ENCODE assay signal across 22 mouse cellular contexts in genomic region chr19:34370397-34370796, GRCm38 (mm10).
A peak's percentile ranks its signal among the peaks of the same experiment; 100 is the strongest.
DNase-seq lines count a peak whose midpoint lies in the region; ATAC-seq lines count a peak whose summit lies in the region.
"Had no signal": no experiment of that assay in that cellular context is flagged by ENCODE, and none has a peak within 500 bp of the region (broad histone marks: within the 10 kb centered on the region; RNA-seq: fewer than 3 reads in every experiment).

No protein-coding gene starts in this region.

- H3K4me2 ChIP-seq in neural tube, embryonic 15.5 days = no peak overlapping the region
- H3K4me2 ChIP-seq: embryonic facial prominence, embryonic 12.5 days; forebrain, embryonic 12.5 days; hindbrain, embryonic 15.5 days; midbrain, embryonic 13.5 days; neural tube, embryonic 13.5 days had no signal

- no peaks in the 10 kb centered on the region for H3K36me3 ChIP-seq in neural tube, embryonic 15.5 days
- H3K36me3 ChIP-seq: embryonic facial prominence, embryonic 12.5 days; forebrain, embryonic 12.5 days; hindbrain, embryonic 15.5 days; midbrain, embryonic 13.5 days; neural tube, embryonic 13.5 days had no signal

- H3K27ac ChIP-seq in neural tube, embryonic 15.5 days (replicated peaks) = no peak overlapping the region
- H3K27ac ChIP-seq: embryonic facial prominence, embryonic 12.5 days; forebrain, embryonic 12.5 days; hindbrain, embryonic 15.5 days; left cerebral cortex, adult 2 months; midbrain, embryonic 13.5 days; neural tube, embryonic 13.5 days had no signal

- no peak for ATAC-seq in neural tube, embryonic 15.5 days (ENCODE audit: low FRiP score)
- ATAC-seq: midbrain, embryonic 13.5 days had no signal

- DNase-seq in heart, adult 11 months = peak; percentile 95
- DNase-seq in heart, postnatal 10 days = no peak
- DNase-seq in neural tube, embryonic 10.5 days (ENCODE audit: extremely low spot score, low spot score) = peak; percentile 13
- peak; percentile 55 for DNase-seq in forelimb bud, embryonic 11.5 days (ENCODE audit: low read depth, low spot score)
- DNase-seq in B cell, adult 2 months = no peak
- DNase-seq in urinary bladder, postnatal 10 days (ENCODE audit: low spot score) = no peak
- DNase-seq: adrenal gland, postnatal 14 days; cerebellum, adult 2 months; cerebellum, postnatal 25 days; kidney, postnatal 4 days; lung, postnatal 10 days; right cerebral cortex, adult 18-20 months; right cerebral cortex, postnatal 4 days; thymus, postnatal 14 days had no signal

- H3K9me3 ChIP-seq in neural tube, embryonic 15.5 days (replicated peaks) = no peaks in the 10 kb centered on the region
- H3K9me3 ChIP-seq: embryonic facial prominence, embryonic 12.5 days; forebrain, embryonic 12.5 days; hindbrain, embryonic 15.5 days; midbrain, embryonic 13.5 days; neural tube, embryonic 13.5 days had no signal

- 34% methylated on average over 3 of the region's 3 CpGs for WGBS in neural tube, embryonic 15.5 days

- H3K9ac ChIP-seq in neural tube, embryonic 15.5 days (replicated peaks) = no peak overlapping the region
- H3K9ac ChIP-seq: embryonic facial prominence, embryonic 12.5 days; forebrain, embryonic 12.5 days; hindbrain, embryonic 15.5 days; midbrain, embryonic 13.5 days; neural tube, embryonic 13.5 days had no signal

- no peaks in the 10 kb centered on the region for H3K27me3 ChIP-seq in neural tube, embryonic 15.5 days (replicated peaks)
- H3K27me3 ChIP-seq: embryonic facial prominence, embryonic 12.5 days; forebrain, embryonic 12.5 days; hindbrain, embryonic 15.5 days; midbrain, embryonic 13.5 days; neural tube, embryonic 13.5 days had no signal

- intact Hi-C loops in heart, postnatal 10 days (cut with DNase I) = no loop called here

- H3K4me1 ChIP-seq in neural tube, embryonic 15.5 days = no peaks in the 10 kb centered on the region
- H3K4me1 ChIP-seq: forebrain, embryonic 12.5 days; hindbrain, embryonic 15.5 days; midbrain, embryonic 13.5 days; neural tube, embryonic 13.5 days had no signal

- no peak overlapping the region for H3K4me3 ChIP-seq in neural tube, embryonic 15.5 days (replicated peaks)
- H3K4me3 ChIP-seq: embryonic facial prominence, embryonic 12.5 days; erythroblast, embryonic 14.5 days; forebrain, embryonic 12.5 days; hindbrain, embryonic 15.5 days; left cerebral cortex, adult 2 months; midbrain, embryonic 13.5 days; neural tube, embryonic 13.5 days had no signal

Comparison
In these comparisons a context has a peak if more than half of its experiments do, and no peak if none do; other contexts are left out.
1. DNase-seq: peak in heart, adult 11 months (single experiment), neural tube, embryonic 10.5 days (single experiment) and forelimb bud, embryonic 11.5 days (single experiment); none in heart, postnatal 10 days (0 of 2), B cell, adult 2 months (0 of 2) and urinary bladder, postnatal 10 days (single experiment).